Mouse (Mus musculus): Measurements from ENCODE around the gene Gramd4.
"Not testable (repeated sequence)": the region's sequence is repeated elsewhere in the genome, so short reads cannot be mapped to it uniquely, and the experiment has no call there.

Gramd4 gene

DNA sequence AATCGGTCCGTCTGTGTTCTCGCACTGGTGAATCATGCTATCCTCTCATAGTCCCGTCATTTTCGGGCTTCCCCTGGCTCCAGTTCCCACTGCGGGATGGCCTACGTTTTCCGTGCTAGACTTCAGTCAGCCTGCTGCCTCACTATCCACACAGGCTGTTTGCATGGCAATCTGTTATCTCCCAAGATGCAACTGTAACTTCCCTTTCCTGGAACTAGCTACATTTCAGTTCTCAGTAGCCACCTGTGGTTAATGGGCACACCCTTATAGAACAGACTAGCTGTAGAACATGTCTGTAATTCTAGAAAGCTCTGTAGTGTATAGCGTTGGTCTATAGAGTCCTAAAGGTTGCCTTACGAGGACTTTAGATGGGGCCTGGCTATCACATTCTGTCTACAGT, 6.3 kb upstream of the Gramd4 start:
- no peak for DNase-seq (ENCODE audit: low spot score in 2 of 2)

DNA sequence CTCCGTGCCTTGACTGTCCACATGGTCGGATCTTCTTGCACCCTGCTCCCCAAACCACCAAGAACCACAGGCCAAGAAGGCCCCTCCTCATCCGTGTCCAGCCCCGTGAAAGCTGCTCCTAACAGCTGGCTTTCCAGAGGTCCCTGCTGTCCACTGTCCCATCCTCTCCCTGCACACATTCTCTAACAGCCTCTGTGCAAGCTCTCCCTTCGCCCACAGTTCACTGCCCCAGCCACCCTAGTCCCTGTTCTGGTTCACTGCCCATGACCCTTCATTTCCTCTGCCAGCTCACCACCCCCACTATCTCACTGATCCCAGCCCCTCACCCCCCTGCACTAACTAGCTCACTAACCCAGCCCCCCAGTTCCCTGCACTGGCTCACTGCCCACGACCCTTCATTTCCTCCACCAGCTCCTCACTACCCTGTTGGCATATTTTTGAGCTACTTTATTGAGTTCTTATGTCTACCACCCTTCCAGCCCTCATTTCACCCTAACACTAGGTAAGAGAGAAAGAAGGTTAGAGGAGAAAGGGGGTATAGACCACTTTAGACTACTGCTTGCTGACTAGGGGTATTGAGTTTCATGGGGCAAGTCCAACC, 5.5 kb upstream of the Gramd4 start:
- DNase-seq (ENCODE audit: low spot score in 2 of 2), result no peak

DNA sequence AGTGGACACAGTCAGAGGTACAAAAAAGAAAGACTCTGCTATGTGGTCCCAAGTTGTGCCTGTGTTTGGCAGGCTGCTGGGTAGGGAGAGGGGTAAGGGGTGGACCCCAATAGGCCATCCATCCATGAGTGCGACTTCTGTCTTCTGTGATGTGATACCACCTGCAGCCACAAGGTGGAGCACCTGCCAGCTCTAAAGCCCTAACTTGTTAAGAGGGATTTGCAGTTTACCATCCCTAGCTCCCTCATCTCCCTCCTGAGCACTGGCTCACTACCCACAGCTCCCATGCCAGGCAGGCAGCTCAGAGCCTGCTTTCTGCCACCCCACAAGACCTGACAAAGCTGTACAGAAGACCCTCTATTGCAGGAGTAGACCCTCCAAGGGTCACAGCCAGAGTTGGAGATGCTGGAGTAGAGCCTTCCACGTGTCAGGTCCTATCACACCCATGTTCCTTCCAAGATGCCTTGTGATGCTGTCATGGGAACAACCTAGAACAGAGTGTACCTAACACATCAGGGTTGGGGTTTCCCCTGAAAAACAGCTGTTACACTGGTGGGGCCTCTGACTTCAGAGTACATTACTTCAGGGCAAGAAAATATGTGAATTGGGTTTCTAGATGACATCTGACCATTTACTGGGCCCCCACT, 3.5 kb upstream of the Gramd4 start:
- peak in 1 of 2 experiments; percentile 82 for DNase-seq (ENCODE audit: low spot score in 2 of 2)

DNA sequence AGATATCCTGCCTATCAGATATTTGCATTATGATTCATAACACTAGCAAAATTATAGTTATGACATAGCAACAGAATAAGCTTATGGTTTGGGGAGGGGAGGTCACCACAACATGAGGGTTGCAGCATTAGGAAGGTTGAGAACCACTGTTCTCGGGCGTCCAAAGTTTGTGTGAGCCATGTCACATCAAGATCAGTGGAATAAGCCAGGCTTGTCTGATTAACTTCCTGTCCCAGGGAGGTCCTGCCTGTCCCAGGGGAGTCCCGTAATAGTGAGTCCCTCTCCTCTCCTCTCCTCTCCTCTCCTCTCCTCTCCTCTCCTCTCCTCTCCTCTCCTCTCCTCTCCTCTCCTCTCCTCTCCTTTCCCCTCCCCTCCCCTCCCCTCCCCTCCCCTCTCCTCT, 2.6 kb upstream of the Gramd4 start:
- not testable (repeated sequence) for DNase-seq (ENCODE audit: low spot score in 2 of 2)

DNA sequence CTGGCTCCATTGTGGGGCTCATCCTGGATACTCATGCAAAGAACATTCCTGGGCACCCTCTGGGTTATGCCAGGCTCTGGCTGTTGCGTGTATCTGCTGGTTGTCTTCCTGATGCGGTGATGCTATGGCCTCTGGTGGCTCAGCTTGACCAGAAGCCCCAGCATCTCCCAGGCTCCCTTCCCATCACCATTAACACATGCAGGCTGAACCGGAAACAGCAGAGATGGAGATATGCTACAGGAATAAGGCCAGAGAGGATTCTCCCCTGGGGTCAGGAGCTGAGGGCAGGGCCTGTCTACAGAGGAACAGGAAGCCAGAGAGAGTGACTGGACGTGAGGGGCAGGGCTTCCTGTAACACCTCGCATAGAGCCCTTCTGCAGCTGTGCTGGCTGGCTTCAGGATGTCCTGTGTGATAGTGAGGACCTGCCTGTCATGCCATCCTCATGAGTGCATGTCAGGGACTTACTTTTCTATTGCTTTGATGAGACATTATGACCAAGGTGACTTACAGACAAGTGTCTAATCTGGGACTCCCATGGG, 1.2 kb upstream of the Gramd4 start:
- DNase-seq (ENCODE audit: low spot score in 2 of 2), result no peak

DNA sequence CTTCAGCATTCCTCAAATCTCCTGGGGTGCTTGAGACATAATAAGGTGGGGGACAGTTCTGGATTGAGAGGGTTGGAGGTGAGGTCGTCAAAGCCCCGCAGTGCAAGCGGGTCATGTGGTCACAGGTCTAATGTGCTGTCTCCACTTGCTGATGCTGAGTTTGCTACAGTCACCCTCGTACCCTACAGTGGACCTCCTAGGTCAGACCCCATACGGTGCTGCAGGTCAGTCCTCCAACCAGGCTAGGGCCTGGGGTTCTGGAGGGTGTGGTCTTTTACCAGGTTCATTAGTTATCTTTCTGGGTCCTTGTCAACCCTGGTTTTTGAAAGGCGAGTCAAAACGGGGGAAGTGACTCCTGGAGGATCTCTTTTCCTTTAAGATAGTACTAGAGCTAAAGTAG, 413 bp downstream of the Gramd4 start:
- no peak for DNase-seq (ENCODE audit: low spot score in 2 of 2)

DNA sequence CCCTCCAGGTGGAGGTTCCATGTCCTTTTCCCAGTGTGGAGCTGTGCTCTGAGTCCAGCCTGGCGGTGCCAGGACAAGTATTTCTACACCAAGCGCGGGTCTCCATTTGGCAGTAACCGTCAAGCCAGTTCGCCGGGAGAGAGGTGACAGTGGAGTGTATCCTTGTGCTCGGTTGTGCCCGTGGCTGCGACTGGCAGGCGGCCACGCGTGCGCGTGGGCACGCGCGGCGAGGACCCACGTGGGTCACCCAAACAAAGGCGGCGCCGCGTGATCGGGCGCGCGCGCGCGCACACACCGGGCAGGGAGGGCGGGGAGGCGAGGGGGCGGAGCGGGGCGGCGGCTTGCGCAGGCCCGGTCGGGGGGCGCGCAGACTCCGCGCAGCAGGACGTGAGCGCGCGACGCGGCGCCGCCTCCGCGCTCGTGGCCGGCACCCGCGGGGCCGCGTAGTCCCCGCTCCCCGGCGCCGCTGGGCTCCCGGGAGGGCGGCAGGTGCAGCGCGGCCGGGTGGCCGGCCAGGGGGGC, 960 bp downstream of the Gramd4 start:
- peak; percentile 84 to 85 for DNase-seq (ENCODE audit: low spot score in 2 of 2)

DNA sequence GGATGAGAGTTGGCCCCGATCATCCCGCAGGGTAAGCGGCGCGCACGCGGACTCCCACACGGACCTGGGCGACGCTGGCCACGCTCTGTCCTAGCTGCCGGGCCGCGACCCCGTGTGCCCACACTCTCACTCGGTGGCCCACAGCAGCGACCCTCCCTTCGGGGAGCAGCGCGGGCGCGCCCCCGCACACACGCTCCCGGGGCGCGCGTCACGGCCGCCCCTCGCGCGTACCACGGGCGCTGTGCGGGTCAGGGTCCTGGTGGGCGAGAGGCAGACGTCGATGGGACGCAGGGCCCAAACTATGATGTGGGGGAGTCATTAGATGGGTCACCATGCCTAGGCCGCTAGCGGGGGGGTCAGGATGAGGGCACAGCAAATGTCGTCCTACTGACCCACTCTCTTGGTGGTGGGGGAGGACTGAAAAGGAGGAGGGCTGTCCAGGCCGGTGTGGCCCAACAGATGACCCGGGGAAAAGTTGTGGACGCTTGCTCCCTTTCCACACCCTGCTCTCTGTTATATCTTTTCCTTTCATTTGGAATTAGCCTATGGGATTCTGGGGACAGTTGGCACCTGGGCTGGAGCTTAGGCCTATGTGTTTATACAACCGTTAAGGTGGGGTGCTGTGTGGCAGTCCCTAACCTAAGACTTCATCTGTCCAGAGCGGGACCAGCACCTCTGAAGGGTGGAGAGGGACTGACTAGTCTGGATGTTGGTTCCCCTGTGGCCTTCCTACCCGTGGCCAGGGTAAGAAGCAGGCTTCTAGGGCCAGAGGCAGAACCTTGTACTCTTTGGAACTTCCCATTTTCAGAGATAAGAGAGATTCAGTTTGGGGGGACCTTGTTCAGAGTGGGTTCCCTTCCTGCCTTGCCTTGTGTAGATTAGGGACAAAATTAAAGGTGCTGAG, 1.7 kb downstream of the Gramd4 start:
- no peak for DNase-seq (ENCODE audit: low spot score in 2 of 2)

DNA sequence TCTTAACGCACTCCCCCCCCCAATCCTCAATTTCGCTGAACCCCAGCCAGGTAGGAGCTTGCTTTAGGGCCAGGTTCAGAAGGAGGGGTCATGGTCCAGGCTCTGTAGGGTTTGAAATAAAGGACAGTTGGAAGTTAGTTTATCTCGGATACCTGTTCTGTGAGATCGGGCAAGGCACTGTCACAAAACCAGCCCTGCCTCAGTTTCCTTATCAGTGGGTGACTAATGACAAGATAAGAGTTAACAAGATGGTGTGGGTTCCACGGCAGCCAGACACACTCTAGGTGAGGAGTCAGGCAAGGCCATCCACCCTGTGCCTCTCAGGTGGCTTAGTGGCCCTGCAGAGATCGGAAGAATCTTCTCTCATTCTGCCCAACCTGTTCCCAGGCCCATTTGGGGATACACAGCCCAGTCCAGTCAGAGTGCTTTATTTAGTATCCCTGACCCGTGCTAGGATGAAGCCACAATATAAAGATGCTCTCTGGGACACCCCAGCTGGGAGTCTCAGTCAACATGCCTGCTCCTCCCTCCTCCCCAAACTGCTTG, 2.4 kb downstream of the Gramd4 start:
- DNase-seq (ENCODE audit: low spot score in 2 of 2), result no peak

DNA sequence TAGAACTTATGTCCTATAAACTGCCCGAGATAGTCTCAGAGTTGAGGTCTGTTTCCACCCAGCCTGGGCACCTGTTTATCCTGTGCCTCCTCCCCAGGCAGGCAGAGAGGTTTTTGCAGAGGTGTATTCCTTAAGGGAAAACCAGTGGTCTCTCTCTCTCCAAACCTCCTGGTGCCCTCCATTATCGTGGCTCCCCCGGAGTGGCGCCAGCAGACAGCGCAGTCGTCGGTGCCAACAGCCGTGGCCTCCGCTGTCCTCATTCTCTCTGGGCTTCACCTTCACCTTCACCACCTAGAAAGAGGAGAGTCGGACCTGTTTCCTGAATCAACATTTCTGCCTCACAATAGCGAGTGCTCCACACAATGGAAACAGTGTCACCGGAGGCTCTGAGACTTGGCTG, 3.1 kb downstream of the Gramd4 start:
- DNase-seq (ENCODE audit: low spot score in 2 of 2), result no peak

DNA sequence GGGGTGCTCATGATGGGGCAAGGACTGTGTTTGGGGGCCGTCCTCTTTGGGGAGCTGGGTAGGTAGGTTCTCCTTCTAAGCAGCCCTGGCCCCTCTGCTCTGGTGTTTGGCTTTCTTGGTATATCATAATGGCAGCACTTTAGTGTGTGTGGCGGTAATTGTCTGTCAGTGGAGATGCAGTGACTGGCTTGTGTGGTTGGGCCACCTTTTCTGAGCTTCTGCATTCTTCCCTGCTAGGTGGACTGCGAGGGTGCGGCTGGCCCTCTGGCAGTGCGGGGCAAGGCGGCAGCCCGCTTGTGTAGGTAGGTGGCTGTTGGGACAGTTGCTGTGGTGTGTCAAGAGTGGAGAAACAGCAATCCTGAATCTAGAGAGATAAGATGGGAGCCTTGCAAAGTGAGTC, 3.7 kb downstream of the Gramd4 start:
- DNase-seq (ENCODE audit: low spot score in 2 of 2), result no peak

DNA sequence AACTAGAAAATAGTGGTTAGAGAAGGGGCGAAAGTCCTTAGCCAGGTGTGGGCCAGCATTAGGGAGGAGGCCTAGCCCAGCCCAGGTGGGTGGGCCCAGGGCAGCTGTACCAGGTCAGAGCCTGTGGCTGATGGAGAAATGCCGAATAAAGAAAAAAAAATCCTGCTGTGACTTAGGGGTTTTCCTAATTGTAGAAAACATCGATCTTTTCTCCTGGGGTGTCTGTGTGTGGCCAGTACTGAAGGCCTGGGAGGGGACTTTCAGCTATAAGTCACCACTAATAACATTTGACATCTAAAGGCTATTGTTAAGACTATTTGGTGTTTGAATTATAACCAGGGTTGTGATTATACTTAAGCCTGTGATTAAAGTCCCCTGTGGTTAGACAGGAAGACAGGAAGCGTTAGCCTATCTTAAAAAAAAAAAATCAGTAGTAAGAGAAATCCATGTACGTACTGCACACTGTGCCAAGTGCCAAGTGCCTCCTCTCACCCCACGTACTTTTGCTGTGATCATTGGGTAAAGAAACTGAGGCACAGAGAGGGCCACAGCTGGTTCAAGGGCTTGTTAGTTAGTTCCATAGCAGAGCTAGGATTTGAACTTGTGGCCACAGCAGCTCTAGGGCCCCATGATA, 4.5 kb downstream of the Gramd4 start:
- DNase-seq (ENCODE audit: low spot score in 2 of 2), result no peak

DNA sequence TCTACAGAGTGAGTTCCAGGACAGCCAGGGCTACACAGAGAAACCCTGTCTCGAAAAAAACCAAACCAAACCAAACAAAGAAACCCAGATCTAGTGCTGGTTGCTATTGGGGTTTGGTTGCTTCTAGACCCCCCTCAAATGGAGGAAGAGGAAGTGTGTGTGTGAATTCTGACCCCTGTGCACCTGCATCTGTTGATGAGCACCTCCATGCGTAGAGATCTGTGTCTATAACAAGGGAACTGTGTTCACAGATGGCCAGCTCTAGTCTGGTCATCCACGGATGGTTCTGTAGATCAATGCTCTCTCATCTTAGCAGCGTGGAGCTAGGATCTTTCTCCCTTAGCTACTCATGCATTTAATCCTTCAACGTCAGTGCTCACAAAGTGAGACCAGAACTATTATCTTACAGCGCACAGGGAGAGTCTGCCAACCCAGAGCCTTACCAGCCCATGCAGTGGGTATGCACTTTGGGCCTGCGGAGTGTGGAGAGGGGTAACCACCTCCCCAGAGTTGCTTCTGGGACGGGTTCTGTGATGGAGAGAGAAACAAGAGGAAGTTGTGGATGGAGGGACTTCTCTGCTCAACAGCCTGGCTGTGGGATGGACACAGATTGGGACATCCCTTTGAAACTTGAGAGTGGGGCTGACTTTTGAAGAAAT, 6.8 kb downstream of the Gramd4 start:
- DNase-seq (ENCODE audit: low spot score in 2 of 2), result no peak

DNA sequence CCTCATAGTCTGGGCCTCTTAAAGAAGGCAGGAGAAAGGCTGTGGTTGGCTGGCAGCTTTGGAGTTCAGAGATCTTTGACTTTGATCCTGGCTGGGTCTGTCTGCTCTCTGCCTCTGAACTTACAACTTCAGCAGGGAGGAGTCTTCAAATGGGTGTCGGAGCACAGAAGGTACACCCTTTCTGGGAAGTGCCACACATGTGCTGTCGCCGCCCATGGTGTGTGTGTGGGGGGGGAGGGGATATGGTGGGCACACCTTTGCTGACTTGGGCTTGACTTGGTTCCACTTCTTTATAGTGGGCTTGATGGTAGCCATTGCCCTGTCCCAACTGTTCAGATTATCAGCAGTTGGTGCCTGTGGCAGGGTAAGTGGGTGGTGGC, 7.3 kb downstream of the Gramd4 start:
- no peak for DNase-seq (ENCODE audit: low spot score in 2 of 2)

DNA sequence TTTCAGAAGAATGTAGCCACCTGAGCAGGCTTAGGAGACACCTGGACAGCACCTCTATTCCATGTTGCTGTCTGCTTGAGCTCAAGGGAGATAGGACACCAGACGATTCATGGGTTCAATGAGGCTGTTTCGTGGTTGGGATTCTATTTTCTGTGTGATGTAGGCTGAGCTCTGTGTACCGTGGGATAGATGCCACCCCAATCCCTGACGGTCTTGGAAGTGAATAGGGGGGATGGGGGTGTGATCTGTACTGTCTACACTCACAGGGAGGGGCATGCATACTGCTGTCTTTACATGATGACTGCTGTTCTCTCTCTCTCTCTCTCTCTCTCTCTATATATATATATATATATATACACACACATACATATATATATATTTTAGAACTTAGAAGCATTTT, 7.9 kb downstream of the Gramd4 start:
- no peak for DNase-seq (ENCODE audit: low spot score in 2 of 2)

DNA sequence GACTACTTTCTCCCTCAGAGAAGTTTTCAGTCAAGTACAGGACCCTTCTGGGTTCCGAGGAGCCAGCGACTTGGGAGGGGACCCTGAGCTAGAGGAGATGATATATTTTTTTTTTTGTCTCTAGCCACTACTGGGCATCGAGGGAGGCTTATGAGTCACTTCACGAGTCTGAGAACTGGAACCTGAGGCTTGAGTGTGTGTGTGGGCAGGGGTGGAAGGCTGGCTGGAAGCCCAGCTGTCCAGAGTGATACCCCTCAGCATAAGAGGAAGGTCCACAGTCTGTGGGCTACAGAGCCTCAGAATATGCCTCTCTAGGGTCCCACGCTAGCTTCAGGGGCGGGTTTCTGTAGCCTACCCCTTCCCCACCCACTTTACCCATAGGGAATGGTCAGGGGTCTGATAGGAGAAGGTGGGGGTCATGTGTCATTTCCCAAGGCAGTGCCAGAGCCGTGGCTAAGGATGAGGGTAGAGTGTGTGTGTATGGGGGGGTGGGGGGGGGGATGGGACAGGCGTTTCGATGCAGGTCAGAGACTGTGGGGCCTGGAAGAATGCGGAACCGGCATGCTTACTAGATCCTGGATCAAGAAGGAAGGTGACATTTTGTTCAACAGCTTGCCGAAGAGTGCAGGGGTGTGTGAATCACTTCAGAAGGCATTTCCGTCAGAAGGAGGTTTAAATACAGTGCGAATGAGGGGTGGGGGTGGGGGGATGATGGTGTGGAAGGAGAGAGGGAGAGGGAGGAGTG, 9.5 kb downstream of the Gramd4 start:
- DNase-seq (ENCODE audit: low spot score in 2 of 2), result no peak

DNA sequence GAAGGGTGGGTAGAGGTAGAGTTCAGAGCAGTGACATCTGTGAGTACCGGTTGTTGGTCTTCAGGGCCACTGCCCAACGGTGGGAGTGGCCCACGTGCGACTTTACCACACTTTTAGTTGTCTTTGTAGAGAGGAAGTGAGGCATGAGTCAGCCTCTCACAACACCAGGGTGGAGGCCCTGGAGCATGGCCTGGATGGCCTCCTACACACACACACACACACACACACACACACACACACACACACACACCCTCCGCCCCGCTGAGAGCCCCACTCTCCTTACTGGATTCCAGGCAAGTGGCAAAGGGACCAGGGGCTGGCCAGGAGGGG, 10.1 kb downstream of the Gramd4 start:
- DNase-seq (ENCODE audit: low spot score in 2 of 2), result no peak

DNA sequence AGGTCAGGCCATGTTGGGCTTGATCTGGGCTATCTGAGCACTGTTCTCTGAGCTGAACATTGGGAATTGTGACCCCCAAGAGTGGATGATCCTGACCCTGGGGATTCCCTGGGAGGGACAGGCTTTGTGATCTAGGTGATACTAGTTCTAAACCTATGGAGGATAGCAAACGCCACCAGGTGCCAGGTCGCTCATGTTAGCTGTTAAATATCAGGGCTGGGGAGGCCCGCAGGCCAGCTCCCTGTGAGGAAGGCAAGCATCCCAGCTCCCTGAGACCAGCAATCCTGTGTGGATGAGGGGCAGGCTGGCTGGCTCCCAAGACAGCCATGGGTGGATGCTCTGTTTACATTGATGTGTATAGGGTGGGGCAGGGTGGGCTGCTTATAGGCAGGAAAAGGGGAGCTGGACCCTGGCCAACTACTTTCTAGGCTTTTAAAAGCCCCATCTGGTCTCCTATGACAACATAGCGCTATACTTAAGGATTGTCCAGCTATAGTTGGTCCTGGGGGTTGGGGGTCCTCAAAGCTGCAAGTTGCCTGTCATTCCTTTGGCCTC, 10.5 kb downstream of the Gramd4 start:
- DNase-seq (ENCODE audit: low spot score in 2 of 2), result no peak

DNA sequence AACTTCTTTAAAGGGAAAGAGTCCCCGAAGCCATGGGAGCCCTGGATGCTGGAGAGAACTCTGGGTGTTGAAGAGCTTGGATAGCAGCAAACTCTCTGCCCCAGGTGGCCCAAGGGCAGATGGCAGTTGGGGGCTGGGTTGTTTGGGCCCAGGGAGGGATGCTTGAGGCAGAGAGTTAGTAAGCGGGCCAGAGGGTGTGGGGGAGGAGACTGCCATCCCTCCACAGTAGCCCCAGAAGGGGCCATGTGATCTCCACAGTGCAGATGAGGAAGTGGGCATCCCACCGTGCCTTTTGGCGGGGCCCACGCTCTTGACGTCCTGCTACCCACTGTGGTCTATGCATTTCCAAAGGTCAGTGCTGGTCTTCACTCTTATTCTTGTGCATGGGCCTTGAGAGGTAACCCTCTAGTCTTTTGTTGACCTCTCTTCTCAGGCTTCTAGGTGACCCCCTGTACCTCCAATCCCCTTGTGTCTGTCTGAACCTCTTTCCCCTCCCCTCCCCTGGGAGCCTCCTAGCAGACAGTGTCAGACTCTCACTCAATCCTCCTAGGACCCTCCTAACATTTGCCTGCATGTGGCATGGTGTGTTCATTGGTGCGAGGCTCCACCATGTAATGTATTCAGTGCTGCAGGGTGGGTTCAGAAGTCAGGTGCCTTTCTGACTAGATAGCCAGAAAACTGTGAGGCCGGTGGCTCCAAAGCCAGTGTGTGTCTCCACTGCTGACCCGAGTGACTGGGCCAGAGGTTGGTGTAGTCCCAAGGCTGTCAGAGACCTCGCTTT, 11.7 kb downstream of the Gramd4 start:
- DNase-seq (ENCODE audit: low spot score in 2 of 2), result no peak
